Mouse (Mus musculus) megakaryocyte, embryonic 14.5 days (primary cell): ENCODE results near the gene Gm20388. TPM values are rescaled to one million over a fixed set of nuclear protein-coding genes. Genes with fewer than 3 reads are reported as not detected.

Source experiments
- H3K27me3 ChIP-seq: replicated peaks from 2 replicates; pipeline ENCODE3; 2012; ENCODE audit warnings: inconsistent platforms
- H3K36me3 ChIP-seq: replicated peaks from 2 replicates; pipeline ENCODE3; 2012; ENCODE audit warnings: low read length, inconsistent platforms, mixed read lengths
- H3K4me1 ChIP-seq: 2 replicates; pipeline ENCODE4 v1.6.1; 2012; ENCODE audit warnings: inconsistent platforms
- H3K4me3 ChIP-seq: replicated peaks from 2 replicates; pipeline ENCODE3; 2012; ENCODE audit warnings: moderate library complexity, mild to moderate bottlenecking, inconsistent platforms
- H3K9me3 ChIP-seq: 2 replicates; pipeline ENCODE4 v1.6.1; 2012; ENCODE audit warnings: inconsistent platforms
- FLI1 ChIP-seq: IDR thresholded peaks from 2 replicates; pipeline ENCODE4 v1.6.1; 2012; ENCODE audit warnings: low read length, inconsistent platforms, mixed read lengths
- GATA1 ChIP-seq: IDR thresholded peaks from 3 replicates; pipeline ENCODE4 v1.6.1; 2012; ENCODE audit warnings: mixed read lengths, low read length, inconsistent platforms, borderline replicate concordance
- polyA plus RNA-seq: library from polyadenylated mRNA; stranded (reverse); fragments of >175 nt; gene quantifications from 2 replicates; pipeline ENCODE4 v1.2.3, GENCODE M21; 2012; ENCODE audit warnings: low replicate concordance; ENCODE audit not compliant: insufficient read depth

The Gm20388 gene
- polyA plus RNA-seq, 1 experiment, result 111 TPM

- TF ChIP-seq FLI1 (no peak), GATA1 (no peak)
- H3K36me3 ChIP-seq, result peaks cover 83% of the 10 kb centered on the region
- H3K9me3 ChIP-seq, result peaks cover 5% of the 10 kb centered on the region
- no peaks in the 10 kb centered on the region for H3K4me1 ChIP-seq
- H3K27me3 ChIP-seq, result no peaks in the 10 kb centered on the region
- H3K4me3 ChIP-seq, result no peak overlapping the region
Measured at GRCm38 (mm10) chr8:123827523-123827922, 3916.9 kb downstream of the Gm20388 start.

- Histone ChIP-seq H3K4me1 (no peaks in the 10 kb centered on the region), H3K9me3 (no peaks in the 10 kb centered on the region), H3K4me3 (no peak overlapping the region), H3K27me3 (no peaks in the 10 kb centered on the region), H3K36me3 (peaks cover 78% of the 10 kb centered on the region)
- no peak for TF ChIP-seq FLI1
- no peak for TF ChIP-seq GATA1
Measured at GRCm38 (mm10) chr8:123832757-123833156, 3922.1 kb downstream of the Gm20388 start.

GRCm38 (mm10) chr8:123835451-123835850, 3924.8 kb downstream of the Gm20388 start:
- no peaks in the 10 kb centered on the region for H3K27me3 ChIP-seq
- no peaks in the 10 kb centered on the region for H3K9me3 ChIP-seq
- no peak overlapping the region for H3K4me3 ChIP-seq
- H3K36me3 ChIP-seq, result peaks cover 52% of the 10 kb centered on the region
- no peaks in the 10 kb centered on the region for H3K4me1 ChIP-seq
- TF ChIP-seq FLI1 (no peak), GATA1 (no peak)

- TF ChIP-seq GATA1, result no peak
- TF ChIP-seq FLI1, result no peak
- Histone ChIP-seq H3K4me1 (no peaks in the 10 kb centered on the region), H3K27me3 (no peaks in the 10 kb centered on the region), H3K4me3 (no peak overlapping the region), H3K9me3 (no peaks in the 10 kb centered on the region), H3K36me3 (peaks cover 47% of the 10 kb centered on the region)
Measured at GRCm38 (mm10) chr8:123836354-123836753, 3925.7 kb downstream of the Gm20388 start.

GRCm38 (mm10) chr8:123838496-123838895, 3927.9 kb downstream of the Gm20388 start:
- TF ChIP-seq GATA1 (no peak), FLI1 (no peak)
- Histone ChIP-seq H3K4me3 (no peak overlapping the region), H3K27me3 (no peaks in the 10 kb centered on the region), H3K9me3 (no peaks in the 10 kb centered on the region), H3K36me3 (peaks cover 43% of the 10 kb centered on the region), H3K4me1 (no peaks in the 10 kb centered on the region)

- TF ChIP-seq FLI1, result no peak
- H3K4me3 ChIP-seq, result no peak overlapping the region
- H3K36me3 ChIP-seq, result peaks cover 24% of the 10 kb centered on the region
- peaks cover 15% of the 10 kb centered on the region for H3K4me1 ChIP-seq
- no peaks in the 10 kb centered on the region for H3K9me3 ChIP-seq
- H3K27me3 ChIP-seq, result peaks cover 2% of the 10 kb centered on the region
Measured at GRCm38 (mm10) chr8:123840578-123841345, 3930.1 kb downstream of the Gm20388 start.

GRCm38 (mm10) chr8:123842086-123842485, 3931.4 kb downstream of the Gm20388 start:
- Histone ChIP-seq H3K27me3 (peaks cover 9% of the 10 kb centered on the region), H3K4me1 (peaks cover 27% of the 10 kb centered on the region), H3K4me3 (no peak overlapping the region), H3K36me3 (peaks cover 19% of the 10 kb centered on the region), H3K9me3 (no peaks in the 10 kb centered on the region)
- no peak for TF ChIP-seq FLI1
- no peak for TF ChIP-seq GATA1

- Histone ChIP-seq H3K36me3 (peaks cover 16% of the 10 kb centered on the region), H3K9me3 (no peaks in the 10 kb centered on the region), H3K4me3 (no peak overlapping the region), H3K27me3 (peaks cover 17% of the 10 kb centered on the region), H3K4me1 (peaks cover 34% of the 10 kb centered on the region)
- TF ChIP-seq GATA1 (no peak), FLI1 (no peak)
Measured at GRCm38 (mm10) chr8:123844341-123844740, 3933.7 kb downstream of the Gm20388 start.

GRCm38 (mm10) chr8:123845114-123845513, 3934.5 kb downstream of the Gm20388 start:
- no peak; the same call in 2 of the 3 replicates for TF ChIP-seq GATA1
- no peak for TF ChIP-seq FLI1
- H3K4me3 ChIP-seq, result peak overlapping the region; percentile 78
- peaks cover 17% of the 10 kb centered on the region for H3K27me3 ChIP-seq
- H3K9me3 ChIP-seq, result no peaks in the 10 kb centered on the region
- peaks cover 34% of the 10 kb centered on the region for H3K4me1 ChIP-seq
- H3K36me3 ChIP-seq, result peaks cover 16% of the 10 kb centered on the region

GRCm38 (mm10) chr8:123845991-123846390, 3935.3 kb downstream of the Gm20388 start:
- no peaks in the 10 kb centered on the region for H3K9me3 ChIP-seq
- TF ChIP-seq GATA1 (no peak), FLI1 (no peak)
- no peak overlapping the region for H3K4me3 ChIP-seq
- H3K36me3 ChIP-seq, result peaks cover 16% of the 10 kb centered on the region
- H3K27me3 ChIP-seq, result peaks cover 17% of the 10 kb centered on the region
- H3K4me1 ChIP-seq, result peaks cover 34% of the 10 kb centered on the region

GRCm38 (mm10) chr8:123846509-123846908, 3935.9 kb downstream of the Gm20388 start:
- peaks cover 18% of the 10 kb centered on the region for H3K27me3 ChIP-seq
- peaks cover 34% of the 10 kb centered on the region for H3K4me1 ChIP-seq
- H3K36me3 ChIP-seq, result peaks cover 12% of the 10 kb centered on the region
- H3K9me3 ChIP-seq, result no peaks in the 10 kb centered on the region
- TF ChIP-seq FLI1 (no peak), GATA1 (no peak)
- H3K4me3 ChIP-seq, result no peak overlapping the region
